Mouse (Mus musculus) MEL (cell line): ENCODE data around the gene Raver2. TPM values are rescaled to one million over a fixed set of nuclear protein-coding genes. Genes with fewer than 3 reads are reported as not detected.

Source experiments
- DNase-seq: peaks from one replicate; pipeline ENCODE4 v3.0.0; 2011; ENCODE audit warnings: low read depth, low spot score
- H3K27ac ChIP-seq: 2 replicates; pipeline ENCODE4 v1.5.1; 2012; ENCODE audit warnings: low read depth, mild to moderate bottlenecking, control low read depth, low read length, moderate library complexity; ENCODE audit not compliant: control insufficient read depth
- H3K27me3 ChIP-seq, 2 experiments: fragments of 150-350 bp in 1 of 2; sonication (generic) in 1 of 2; 2 replicates each; pipeline ENCODE4 v1.6.1; 2012; ENCODE audit warnings: low read length in 2 of 2, mild to moderate bottlenecking in 2 of 2, improper control_type of control experiment in 1 of 2, moderate library complexity in 1 of 2; ENCODE audit not compliant: insufficient read depth in 2 of 2, control insufficient read depth in 1 of 2
- H3K36me3 ChIP-seq, 2 experiments: 2 replicates each; pipeline ENCODE4 v1.6.1; 2012 to 2014; ENCODE audit warnings: low read length in 2 of 2, improper control_type of control experiment in 1 of 2, inconsistent platforms in 1 of 2, mild to moderate bottlenecking in 1 of 2; ENCODE audit not compliant: insufficient read depth in 2 of 2, control insufficient read depth in 1 of 2
- H3K4me1 ChIP-seq, 2 experiments: fragments of 150-350 bp in 1 of 2; sonication (generic) in 1 of 2; 2 replicates each; pipeline ENCODE4 v1.6.1; 2012; ENCODE audit warnings: low read length in 2 of 2, improper control_type of control experiment in 1 of 2, mild to moderate bottlenecking in 1 of 2; ENCODE audit not compliant: insufficient read depth in 2 of 2, control insufficient read depth in 1 of 2
- H3K4me3 ChIP-seq, 2 experiments: fragments of 150-350 bp in 1 of 2; sonication (generic) in 1 of 2; 2 replicates each; pipeline ENCODE4 v1.5.1; 2012; ENCODE audit warnings: low read depth in 2 of 2, low read length in 2 of 2, mild to moderate bottlenecking in 2 of 2, moderate library complexity in 2 of 2, control low read depth in 1 of 2, improper control_type of control experiment in 1 of 2; ENCODE audit not compliant: control insufficient read depth in 1 of 2, insufficient read depth in 1 of 2
- H3K79me2 ChIP-seq: 2 replicates; pipeline ENCODE4 v1.6.1; 2012; ENCODE audit warnings: mild to moderate bottlenecking, low read length, moderate library complexity; ENCODE audit not compliant: control insufficient read depth, poor library complexity, insufficient read depth
- H3K9ac ChIP-seq: 2 replicates; pipeline ENCODE4 v1.6.1; 2012; ENCODE audit warnings: low read depth, mild to moderate bottlenecking, control low read depth, low read length, moderate library complexity; ENCODE audit not compliant: control insufficient read depth, poor library complexity, severe bottlenecking
- H3K9me3 ChIP-seq: fragments of 150-350 bp; sonication (generic); replicated peaks from 2 replicates; pipeline ENCODE4 v1.6.1; 2012; ENCODE audit warnings: mild to moderate bottlenecking, low read length, improper control_type of control experiment, moderate library complexity; ENCODE audit not compliant: insufficient read depth
- CHD1 ChIP-seq: IDR thresholded peaks from 2 replicates; pipeline ENCODE4 v1.6.1; 2012; ENCODE audit warnings: low read depth, mild to moderate bottlenecking, inconsistent platforms, low read length, improper control_type of control experiment
- E2F4 ChIP-seq: IDR thresholded peaks from 2 replicates; pipeline ENCODE4 v1.6.1; 2011; ENCODE audit warnings: low read depth, low read length, improper control_type of control experiment, borderline replicate concordance
- EP300 ChIP-seq, 2 experiments: IDR thresholded peaks; 2 replicates each; pipeline ENCODE4 v1.6.1; 2011; ENCODE audit warnings: improper control_type of control experiment in 2 of 2, low read length in 2 of 2, low read depth in 1 of 2, mild to moderate bottlenecking in 1 of 2
- ETS1 ChIP-seq: IDR thresholded peaks from 2 replicates; pipeline ENCODE4 v1.6.1; 2012; ENCODE audit warnings: low read depth, mild to moderate bottlenecking, inconsistent platforms, low read length, improper control_type of control experiment, moderate library complexity
- HCFC1 ChIP-seq: IDR thresholded peaks from 2 replicates; pipeline ENCODE4 v1.6.1; 2012; ENCODE audit warnings: low read depth, mild to moderate bottlenecking, inconsistent platforms, low read length, improper control_type of control experiment, moderate library complexity
- MAX ChIP-seq: IDR thresholded peaks from 2 replicates; pipeline ENCODE4 v1.6.1; 2011; ENCODE audit warnings: low read length, improper control_type of control experiment
- MYB ChIP-seq: IDR thresholded peaks from 2 replicates; pipeline ENCODE4 v1.6.1; 2011; ENCODE audit warnings: mild to moderate bottlenecking, low read depth, low read length, improper control_type of control experiment
- MYC ChIP-seq: IDR thresholded peaks from 2 replicates; pipeline ENCODE4 v1.6.1; 2011; ENCODE audit warnings: low read depth, mild to moderate bottlenecking, low read length, improper control_type of control experiment, moderate library complexity
- NELFE ChIP-seq: IDR thresholded peaks from 2 replicates; pipeline ENCODE4 v1.6.1; 2011; ENCODE audit warnings: low read depth, low read length, improper control_type of control experiment
- NRF1 ChIP-seq: IDR thresholded peaks from 2 replicates; pipeline ENCODE4 v1.6.1; 2014; ENCODE audit warnings: low read depth, mild to moderate bottlenecking, inconsistent platforms, low read length, improper control_type of control experiment, moderate library complexity; ENCODE audit not compliant: poor library complexity, insufficient read depth, severe bottlenecking
- POLR2A ChIP-seq, 2 experiments: IDR thresholded peaks; 2 replicates each; pipeline ENCODE4 v1.6.1; 2011 to 2012; ENCODE audit warnings: low read length in 2 of 2, mild to moderate bottlenecking in 2 of 2, control low read depth in 1 of 2, improper control_type of control experiment in 1 of 2, low read depth in 1 of 2, moderate library complexity in 1 of 2; ENCODE audit not compliant: control insufficient read depth in 1 of 2, insufficient read depth in 1 of 2, poor library complexity in 1 of 2
- POLR2AphosphoS2 ChIP-seq: IDR thresholded peaks from 2 replicates; pipeline ENCODE4 v1.6.1; 2011; ENCODE audit warnings: low read length, improper control_type of control experiment
- RCOR1 ChIP-seq: IDR thresholded peaks from 2 replicates; pipeline ENCODE4 v1.6.1; 2012; ENCODE audit warnings: low read depth, mild to moderate bottlenecking, inconsistent platforms, low read length, improper control_type of control experiment
- SIN3A ChIP-seq: IDR thresholded peaks from 2 replicates; pipeline ENCODE4 v1.6.1; 2012; ENCODE audit warnings: low read length, improper control_type of control experiment, inconsistent platforms
- TAL1 ChIP-seq: IDR thresholded peaks from 2 replicates; pipeline ENCODE4 v1.6.1; 2012; ENCODE audit warnings: mild to moderate bottlenecking, inconsistent platforms, low read length, moderate library complexity, mixed read lengths
- TBP ChIP-seq: IDR thresholded peaks from 2 replicates; pipeline ENCODE4 v1.8.0; 2011; ENCODE audit warnings: low read depth, low read length, improper control_type of control experiment
- TCF12 ChIP-seq: IDR thresholded peaks from 2 replicates; pipeline ENCODE4 v1.6.1; 2014; ENCODE audit warnings: low read depth, mild to moderate bottlenecking, inconsistent platforms, low read length, improper control_type of control experiment, moderate library complexity
- UBTF ChIP-seq: IDR thresholded peaks from 2 replicates; pipeline ENCODE4 v1.6.1; 2012; ENCODE audit warnings: low read depth, mild to moderate bottlenecking, inconsistent platforms, low read length, improper control_type of control experiment, moderate library complexity, borderline replicate concordance; ENCODE audit not compliant: insufficient read depth
- USF1 ChIP-seq: IDR thresholded peaks from 2 replicates; pipeline ENCODE4 v1.6.1; 2014; ENCODE audit warnings: low read depth, mild to moderate bottlenecking, inconsistent platforms, low read length, improper control_type of control experiment, moderate library complexity
- USF2 ChIP-seq, 2 experiments: IDR thresholded peaks; 2 replicates each; pipeline ENCODE4 v1.6.1; 2011 to 2012; ENCODE audit warnings: improper control_type of control experiment in 2 of 2, low read length in 2 of 2, borderline replicate concordance in 1 of 2, inconsistent platforms in 1 of 2, low read depth in 1 of 2, mild to moderate bottlenecking in 1 of 2; ENCODE audit not compliant: insufficient read depth in 1 of 2
- polyA plus RNA-seq, 2 experiments: library from polyadenylated mRNA; stranded (reverse) in 1 of 2; unstranded in 1 of 2; fragments of >175 nt in 1 of 2; fragments of >200 nt in 1 of 2; gene quantifications; 2 replicates each; pipeline versions ENCODE4 v1.2.1 to v1.2.4; 2012; ENCODE audit warnings: low replicate concordance in 2 of 2, low read depth in 1 of 2; ENCODE audit not compliant: insufficient read length in 2 of 2, insufficient read depth in 1 of 2, missing spikeins in 1 of 2
- total RNA-seq: library from RNA; depleted of rRNA; stranded (reverse); fragments of 300-350 nt; gene quantifications from 2 replicates; pipeline ENCODE4 v1.2.3, GENCODE M21; 2012

The Raver2 gene
- total and polyA plus RNA-seq, 3 experiments: 0.03 to 0.04 TPM; not detected in 1

DNA sequence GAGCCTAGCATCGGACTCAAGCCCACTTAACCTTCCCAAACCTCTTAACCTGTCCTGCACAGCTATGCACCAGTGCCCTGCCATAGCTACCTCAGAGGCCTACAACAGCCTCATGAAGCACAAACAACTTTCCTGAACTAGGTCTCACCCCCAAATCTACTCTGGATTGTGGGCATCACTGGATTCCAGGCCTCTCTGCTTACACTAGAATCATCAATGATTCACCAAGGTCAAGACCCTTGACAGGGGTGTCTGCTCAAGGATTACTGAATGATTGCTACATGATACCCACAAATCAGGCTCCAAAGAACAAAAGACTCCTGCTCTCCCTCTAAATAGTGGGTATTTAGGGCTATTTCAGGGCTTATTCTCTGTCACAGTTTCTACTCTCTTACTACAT is 92.0 kb downstream of the Raver2 start:
- peaks cover 5 to 9% of the 10 kb centered on the region in 2 experiments for H3K36me3 ChIP-seq

DNA sequence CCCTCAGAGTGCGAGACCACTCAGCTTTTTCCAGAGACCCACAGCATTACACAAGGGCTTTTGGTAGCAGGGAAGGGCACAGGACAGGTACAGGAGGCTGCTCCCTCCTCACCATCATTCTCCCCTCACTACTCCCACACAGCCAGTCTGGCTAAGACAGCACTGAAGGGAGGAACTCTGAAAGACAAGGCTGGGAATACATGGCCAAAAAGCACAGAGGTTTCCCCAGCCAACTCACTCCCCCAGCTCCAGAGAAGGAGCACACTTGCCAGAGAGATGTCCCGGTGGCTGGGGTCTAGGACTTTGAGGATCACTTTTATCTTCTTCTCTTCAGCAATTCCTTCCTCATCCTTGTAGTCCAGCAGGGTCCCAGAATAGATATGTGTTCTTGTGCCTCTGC is 95.4 kb downstream of the Raver2 start:
- H3K79me2 ChIP-seq: no peaks in the 10 kb centered on the region
- no peak for DNase-seq
- no peak overlapping the region for H3K9ac ChIP-seq

More for the DNA sequence above, 92.0 kb downstream of the Raver2 start:
- H3K4me3 ChIP-seq: no peak overlapping the region
- H3K9ac ChIP-seq: no peak overlapping the region
- TF ChIP-seq UBTF (no peak), MAX (no peak), POLR2AphosphoS2 (no peak), NELFE (no peak), SIN3A (no peak), RCOR1 (no peak), TCF12 (no peak), CHD1 (no peak), MYB (no peak), TBP (no peak), TAL1 (no peak), USF2 (IDR thresholded peaks at IDR 0.05; ENCODE audit: borderline replicate concordance in 1 of 2, insufficient read depth in 1 of 2, low read depth in 1 of 2, low read length in 2 of 2) (no peak)
- peaks cover 2 to 6% of the 10 kb centered on the region in 2 experiments for H3K4me1 ChIP-seq
- no peaks in the 10 kb centered on the region for H3K9me3 ChIP-seq
- no peak for DNase-seq
- H3K27me3 ChIP-seq: no peaks in the 10 kb centered on the region
- no peaks in the 10 kb centered on the region for H3K79me2 ChIP-seq
- H3K27ac ChIP-seq: no peak overlapping the region

More for the DNA sequence above, 95.4 kb downstream of the Raver2 start:
- no peaks in the 10 kb centered on the region for H3K9me3 ChIP-seq
- TF ChIP-seq USF1 (no peak), POLR2A (IDR thresholded peaks at IDR 0.05; ENCODE audit: control insufficient read depth in 1 of 2, insufficient read depth in 1 of 2, low read depth in 1 of 2, low read length in 2 of 2, poor library complexity in 1 of 2) (no peak), EP300 (IDR thresholded peaks at IDR 0.05; ENCODE audit: low read depth in 1 of 2, low read length in 2 of 2) (no peak), NRF1 (no peak), TBP (no peak), MYC (no peak), RCOR1 (no peak), MAX (no peak), E2F4 (no peak), USF2 (IDR thresholded peaks at IDR 0.05; ENCODE audit: borderline replicate concordance in 1 of 2, insufficient read depth in 1 of 2, low read depth in 1 of 2, low read length in 2 of 2) (no peak), POLR2AphosphoS2 (no peak), HCFC1 (no peak), ETS1 (no peak)
- peaks cover 7 to 8% of the 10 kb centered on the region in 2 experiments for H3K36me3 ChIP-seq
- H3K27ac ChIP-seq: no peak overlapping the region
- no peaks in the 10 kb centered on the region for H3K27me3 ChIP-seq
- H3K4me3 ChIP-seq: no peak overlapping the region
- peaks cover 2 to 8% of the 10 kb centered on the region in 2 experiments; a peak in 3 of 4 replicates for H3K4me1 ChIP-seq
